Mouse (Mus musculus): ENCODE measurements around the gene Cebpb. TPM values are rescaled to one million over a fixed set of nuclear protein-coding genes. Genes with fewer than 3 reads are reported as not detected.

Gene Cebpb
- polyA plus RNA-seq, 1 experiment from 2014 or later, result 27.5 TPM

DNA sequence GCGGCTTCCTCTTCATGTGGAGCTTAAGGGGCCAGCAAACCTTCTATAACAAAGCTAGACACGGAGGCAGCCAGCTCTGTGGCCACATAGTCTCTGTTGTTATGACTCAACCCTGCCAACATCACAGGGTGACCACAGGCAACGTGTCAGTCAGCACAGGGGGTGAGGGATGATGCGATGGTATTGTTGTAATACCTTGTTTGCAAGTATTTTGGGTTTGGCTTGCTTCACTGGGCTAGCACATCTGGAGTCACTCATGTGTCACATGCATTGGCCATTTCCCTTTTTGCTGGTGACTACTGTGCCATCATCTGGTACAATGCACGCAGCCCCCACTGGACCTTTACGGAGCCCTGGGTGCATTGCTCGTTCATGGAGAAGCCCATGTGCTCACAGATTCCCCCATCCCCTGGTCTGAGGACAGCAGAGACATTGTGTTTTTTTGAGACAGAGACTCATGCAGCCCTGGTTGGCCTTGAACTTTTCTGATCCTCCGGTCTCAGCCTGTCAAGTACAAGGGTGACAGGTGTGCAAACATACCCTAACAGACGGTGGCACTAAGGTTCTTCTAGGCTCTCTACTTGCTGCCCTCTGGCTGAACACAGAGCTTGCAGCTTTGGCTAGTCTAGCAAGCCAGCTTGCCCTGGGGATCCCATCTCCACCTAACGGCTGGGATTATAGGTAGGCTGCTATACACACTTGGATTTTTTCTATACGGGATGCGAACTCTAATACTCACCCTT, 39.3 kb upstream of the Cebpb start:
- Histone ChIP-seq H3K4me2 (ENCODE audit: low read depth, low read length) (no peak overlapping the region), H3K4me3 (ENCODE audit: low read depth, low read length) (no peak overlapping the region), H3K9ac (replicated peaks) (no peak overlapping the region; the same call in 1 of the 2 replicates), H3K9me3 (ENCODE audit: low read length) (no peaks in the 10 kb centered on the region), H3K27ac (ENCODE audit: low read depth) (peak overlapping the region; percentile 41), H3K36me3 (replicated peaks; ENCODE audit: insufficient read depth, low read length) (peaks cover 19% of the 10 kb centered on the region), H3K4me1 (ENCODE audit: insufficient read depth) (peaks cover 10% of the 10 kb centered on the region), H3K27me3 (ENCODE audit: insufficient read depth, low read length) (no peaks in the 10 kb centered on the region)
- ATAC-seq (peak; percentile 80), DNase-seq (peak; percentile 61)
- TF ChIP-seq EP300 (IDR thresholded peaks at IDR 0.05; ENCODE audit: low read depth), result no peak
- TF ChIP-seq CTCF (IDR thresholded peaks at IDR 0.05; ENCODE audit: low read depth), result peak; percentile 22; the same call in 1 of the 2 replicates
- 72% methylated on average over 12 of the region's 12 CpGs for WGBS (ENCODE audit: insufficient replicate concordance)

DNA sequence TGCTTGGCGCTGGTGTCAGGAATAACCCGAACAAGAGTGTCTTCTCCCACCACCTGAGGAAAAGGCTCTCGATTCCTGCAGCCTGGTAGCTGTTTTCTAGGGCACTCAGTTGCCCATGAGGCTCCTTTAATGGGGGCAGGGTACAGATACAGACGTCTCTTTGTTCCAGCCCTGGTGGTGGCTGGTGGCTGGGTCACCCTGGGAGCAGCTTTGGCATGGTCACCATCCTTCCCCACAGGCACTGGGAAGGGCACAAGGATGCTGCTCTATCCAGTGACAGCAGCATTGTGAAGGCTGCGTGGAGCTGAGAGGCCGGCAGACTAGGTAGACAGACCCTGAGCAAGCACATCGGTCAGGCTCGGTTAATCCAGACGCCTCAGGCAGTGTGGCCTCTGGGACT, 37.1 kb upstream of the Cebpb start:
- no peak overlapping the region for H3K4me3 ChIP-seq (ENCODE audit: low read depth, low read length)
- H3K4me2 ChIP-seq (ENCODE audit: low read depth, low read length), result no peak overlapping the region
- H3K4me1 ChIP-seq (ENCODE audit: insufficient read depth), result peaks cover 19% of the 10 kb centered on the region
- H3K9ac ChIP-seq (replicated peaks), result no peak overlapping the region
- DNase-seq (no peak), ATAC-seq (no peak)
- no peak overlapping the region for H3K27ac ChIP-seq (ENCODE audit: low read depth)
- no peaks in the 10 kb centered on the region for H3K9me3 ChIP-seq (ENCODE audit: low read length)
- TF ChIP-seq CTCF (IDR thresholded peaks at IDR 0.05; ENCODE audit: low read depth), result no peak
- no peak for TF ChIP-seq EP300 (IDR thresholded peaks at IDR 0.05; ENCODE audit: low read depth)
- 87% methylated on average over 9 of the region's 9 CpGs for WGBS (ENCODE audit: insufficient replicate concordance)
- no peaks in the 10 kb centered on the region for H3K27me3 ChIP-seq (ENCODE audit: insufficient read depth, low read length)
- peaks cover 21% of the 10 kb centered on the region for H3K36me3 ChIP-seq (replicated peaks; ENCODE audit: insufficient read depth, low read length)

DNA sequence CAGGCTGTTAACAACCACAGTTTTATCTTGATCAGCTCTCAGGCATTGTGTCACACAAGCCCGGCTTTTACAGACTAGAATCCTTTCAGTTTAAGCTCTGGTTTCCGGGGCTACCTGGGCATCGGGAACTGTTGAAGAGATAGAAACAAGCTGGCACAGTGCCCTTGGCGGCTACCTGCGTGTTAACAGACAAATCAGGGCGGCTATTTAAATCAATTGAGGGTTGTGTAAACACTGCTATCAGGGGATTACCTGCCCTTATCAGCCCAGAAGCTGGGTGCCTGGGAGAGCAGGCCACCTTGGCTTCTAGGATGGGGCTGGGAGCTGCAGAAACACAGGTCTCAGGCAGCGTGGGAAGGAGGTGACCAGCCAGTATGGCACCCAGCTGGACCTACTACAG, 36.0 kb upstream of the Cebpb start:
- Histone ChIP-seq H3K4me2 (ENCODE audit: low read depth, low read length) (no peak overlapping the region), H3K9ac (replicated peaks) (no peak overlapping the region), H3K36me3 (replicated peaks; ENCODE audit: insufficient read depth, low read length) (peaks cover 24% of the 10 kb centered on the region), H3K27ac (ENCODE audit: low read depth) (no peak overlapping the region), H3K9me3 (ENCODE audit: low read length) (no peaks in the 10 kb centered on the region), H3K4me1 (ENCODE audit: insufficient read depth) (peaks cover 25% of the 10 kb centered on the region), H3K4me3 (ENCODE audit: low read depth, low read length) (no peak overlapping the region), H3K27me3 (ENCODE audit: insufficient read depth, low read length) (no peaks in the 10 kb centered on the region)
- DNase-seq (no peak), ATAC-seq (no peak)
- no peak for TF ChIP-seq EP300 (IDR thresholded peaks at IDR 0.05; ENCODE audit: low read depth)
- TF ChIP-seq CTCF (IDR thresholded peaks at IDR 0.05; ENCODE audit: low read depth), result no peak
- 62% methylated on average over 7 of the region's 7 CpGs for WGBS (ENCODE audit: insufficient replicate concordance)

DNA sequence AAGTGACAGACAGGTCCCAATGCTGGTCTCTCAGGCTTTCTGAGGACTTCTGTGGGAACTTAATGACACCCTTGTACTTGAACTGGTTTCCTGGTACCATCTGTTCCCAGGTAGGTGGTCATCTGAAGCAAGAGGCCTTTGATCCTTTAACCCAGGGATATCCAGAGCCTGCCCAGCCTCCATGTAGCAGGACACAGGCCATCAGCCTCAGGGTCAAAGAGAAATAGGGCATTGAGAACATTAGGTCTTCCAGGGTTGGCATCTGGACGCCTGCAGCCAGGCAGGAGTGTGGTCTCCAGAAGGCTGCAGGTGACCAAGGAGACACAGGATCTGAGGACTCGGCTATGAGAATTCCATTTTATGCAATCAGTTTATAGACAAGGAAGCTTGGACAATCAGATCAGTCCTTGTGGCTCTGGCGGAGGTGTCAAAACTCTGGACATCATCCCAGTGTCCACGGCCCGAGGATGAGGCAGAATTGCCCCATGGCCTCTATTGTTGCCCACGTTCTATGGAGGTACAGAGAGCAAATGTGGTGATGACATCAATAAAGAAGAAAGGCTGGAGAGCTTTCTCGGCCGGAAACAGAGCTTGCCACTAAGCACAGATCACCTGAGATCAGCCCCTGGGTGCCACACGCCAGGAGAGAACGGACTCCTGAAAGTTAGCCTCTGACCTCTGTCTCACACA, 33.7 kb upstream of the Cebpb start:
- WGBS (ENCODE audit: insufficient replicate concordance), result 81% methylated on average over 10 of the region's 10 CpGs
- Histone ChIP-seq H3K27me3 (ENCODE audit: insufficient read depth, low read length) (peaks cover 2% of the 10 kb centered on the region; the same call in 1 of the 2 replicates), H3K4me2 (ENCODE audit: low read depth, low read length) (no peak overlapping the region), H3K4me3 (ENCODE audit: low read depth, low read length) (no peak overlapping the region), H3K4me1 (ENCODE audit: insufficient read depth) (peaks cover 26% of the 10 kb centered on the region), H3K9ac (replicated peaks) (no peak overlapping the region), H3K36me3 (replicated peaks; ENCODE audit: insufficient read depth, low read length) (peaks cover 30% of the 10 kb centered on the region), H3K27ac (ENCODE audit: low read depth) (no peak overlapping the region), H3K9me3 (ENCODE audit: low read length) (no peaks in the 10 kb centered on the region)
- DNase-seq, result no peak
- no peak for TF ChIP-seq EP300 (IDR thresholded peaks at IDR 0.05; ENCODE audit: low read depth)
- no peak for TF ChIP-seq CTCF (IDR thresholded peaks at IDR 0.05; ENCODE audit: low read depth)
- no peak for ATAC-seq

DNA sequence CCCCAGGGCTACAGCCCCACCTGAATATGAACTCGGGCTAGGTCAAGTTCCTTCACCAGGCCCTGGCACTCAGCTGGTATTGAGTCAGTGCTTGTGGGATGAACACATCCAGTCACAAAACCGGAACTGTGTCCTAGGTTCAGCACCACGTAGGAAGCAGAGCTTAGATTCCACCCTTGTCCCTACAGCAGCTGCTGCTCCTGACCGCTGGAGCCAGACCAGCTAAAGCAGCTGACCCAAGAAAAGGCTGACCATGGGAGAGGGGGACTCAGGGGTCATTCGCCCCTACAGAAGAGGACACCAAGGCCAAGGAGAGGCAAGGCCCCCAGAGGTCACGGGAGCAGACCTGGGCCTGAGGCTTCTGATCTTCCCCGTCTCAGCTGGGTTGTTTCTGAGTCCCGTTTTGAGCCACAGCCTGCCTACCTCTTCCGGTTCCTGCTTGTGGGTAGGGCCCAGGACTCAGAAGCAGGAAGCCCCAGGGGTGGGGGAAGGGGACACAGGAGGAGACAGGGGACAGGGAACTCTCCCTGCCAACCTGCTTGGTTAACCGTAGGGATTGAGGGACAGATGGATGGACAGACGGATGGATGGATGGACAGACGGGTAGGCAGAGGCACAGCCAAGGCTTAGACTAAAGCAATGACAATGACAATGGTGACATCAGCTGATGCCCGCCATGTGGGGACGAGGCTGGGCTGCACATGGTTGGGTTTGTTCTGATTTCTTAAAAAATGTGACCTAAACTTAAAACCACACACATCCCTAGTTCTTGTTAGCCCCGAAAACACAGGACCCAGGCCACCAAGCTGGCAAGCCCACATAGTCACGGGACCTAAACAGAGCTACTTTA, 31.9 kb upstream of the Cebpb start:
- DNase-seq (peak; percentile 72), ATAC-seq (0 out of 2 replicates have a peak, but pooled peaks have one; percentile 3)
- TF ChIP-seq CTCF (IDR thresholded peaks at IDR 0.05; ENCODE audit: low read depth) (no peak), EP300 (IDR thresholded peaks at IDR 0.05; ENCODE audit: low read depth) (0 out of 2 replicates have a peak, but pooled peaks have one; percentile 31)
- peak overlapping the region; percentile 95 for H3K27ac ChIP-seq (ENCODE audit: low read depth)
- peak overlapping the region; percentile 8; the same call in 1 of the 2 replicates for H3K9ac ChIP-seq (replicated peaks)
- 34% methylated on average over 16 of the region's 16 CpGs for WGBS (ENCODE audit: insufficient replicate concordance)
- peak overlapping the region; percentile 56 for H3K4me2 ChIP-seq (ENCODE audit: low read depth, low read length)
- no peaks in the 10 kb centered on the region for H3K9me3 ChIP-seq (ENCODE audit: low read length)
- peak overlapping the region; percentile 10; the same call in 1 of the 2 replicates for H3K4me3 ChIP-seq (ENCODE audit: low read depth, low read length)
- H3K36me3 ChIP-seq (replicated peaks; ENCODE audit: insufficient read depth, low read length), result peaks cover 26% of the 10 kb centered on the region
- peaks cover 2% of the 10 kb centered on the region; the same call in 1 of the 2 replicates for H3K27me3 ChIP-seq (ENCODE audit: insufficient read depth, low read length)
- H3K4me1 ChIP-seq (ENCODE audit: insufficient read depth), result peaks cover 40% of the 10 kb centered on the region

Data from liver, postnatal 0 days (tissue).